Mouse (Mus musculus) forebrain, embryonic 12.5 days (tissue): ENCODE data around the gene Il10rb. TPM values are rescaled to one million over a fixed set of nuclear protein-coding genes. Genes with fewer than 3 reads are reported as not detected.

Source experiments
- ATAC-seq: fragments of 200-750 bp; cut with Nextera tagmentation; 2 replicates; pipeline ENCODE4 v1.8.0; 2017; ENCODE audit warnings: moderate TSS enrichment; ENCODE audit not compliant: low FRiP score
- H3K27ac ChIP-seq: fragments of 300-500 bp; sonication (generic); 2 replicates; pipeline ENCODE4 v1.5.1; 2016; ENCODE audit warnings: mild to moderate bottlenecking
- H3K27me3 ChIP-seq: fragments of 300-500 bp; sonication (generic); 2 replicates; pipeline ENCODE4 v1.6.1; 2016; ENCODE audit warnings: mild to moderate bottlenecking
- H3K36me3 ChIP-seq: fragments of 300-500 bp; sonication (generic); replicated peaks from 2 replicates; pipeline ENCODE4 v1.6.1; 2016; ENCODE audit warnings: mild to moderate bottlenecking
- H3K4me1 ChIP-seq: fragments of 300-500 bp; sonication (generic); 2 replicates; pipeline ENCODE4 v1.6.1; 2016
- H3K4me2 ChIP-seq: fragments of 300-500 bp; sonication (generic); 2 replicates; pipeline ENCODE4 v1.6.1; 2016; ENCODE audit warnings: mild to moderate bottlenecking, moderate library complexity
- H3K4me3 ChIP-seq: fragments of 300-500 bp; sonication (generic); replicated peaks from 2 replicates; pipeline ENCODE4 v1.5.1; 2016; ENCODE audit warnings: mild to moderate bottlenecking
- H3K9ac ChIP-seq: fragments of 300-500 bp; sonication (generic); 2 replicates; pipeline ENCODE4 v1.6.1; 2016; ENCODE audit warnings: mild to moderate bottlenecking
- H3K9me3 ChIP-seq: fragments of 300-500 bp; sonication (generic); 2 replicates; pipeline ENCODE4 v1.6.1; 2016
- WGBS: fragments of 180-500 bp; shearing (Covaris S2); methylation state at CpG from one replicate; pipeline ENCODE4 v1.1.7; 2016; 5-methylcytosine and 5-hydroxymethylcytosine counted together
- polyA plus RNA-seq: library from polyadenylated mRNA; unstranded; fragments of >200 nt; fragmentation: Nextera tagmentation; extraction: Ambion mirVana; gene quantifications from 2 replicates; pipeline ENCODE4 v1.2.1, GENCODE M21; 2016

The Il10rb gene
- polyA plus RNA-seq, 1 experiment from 2014 or later: 6.3 TPM

DNA sequence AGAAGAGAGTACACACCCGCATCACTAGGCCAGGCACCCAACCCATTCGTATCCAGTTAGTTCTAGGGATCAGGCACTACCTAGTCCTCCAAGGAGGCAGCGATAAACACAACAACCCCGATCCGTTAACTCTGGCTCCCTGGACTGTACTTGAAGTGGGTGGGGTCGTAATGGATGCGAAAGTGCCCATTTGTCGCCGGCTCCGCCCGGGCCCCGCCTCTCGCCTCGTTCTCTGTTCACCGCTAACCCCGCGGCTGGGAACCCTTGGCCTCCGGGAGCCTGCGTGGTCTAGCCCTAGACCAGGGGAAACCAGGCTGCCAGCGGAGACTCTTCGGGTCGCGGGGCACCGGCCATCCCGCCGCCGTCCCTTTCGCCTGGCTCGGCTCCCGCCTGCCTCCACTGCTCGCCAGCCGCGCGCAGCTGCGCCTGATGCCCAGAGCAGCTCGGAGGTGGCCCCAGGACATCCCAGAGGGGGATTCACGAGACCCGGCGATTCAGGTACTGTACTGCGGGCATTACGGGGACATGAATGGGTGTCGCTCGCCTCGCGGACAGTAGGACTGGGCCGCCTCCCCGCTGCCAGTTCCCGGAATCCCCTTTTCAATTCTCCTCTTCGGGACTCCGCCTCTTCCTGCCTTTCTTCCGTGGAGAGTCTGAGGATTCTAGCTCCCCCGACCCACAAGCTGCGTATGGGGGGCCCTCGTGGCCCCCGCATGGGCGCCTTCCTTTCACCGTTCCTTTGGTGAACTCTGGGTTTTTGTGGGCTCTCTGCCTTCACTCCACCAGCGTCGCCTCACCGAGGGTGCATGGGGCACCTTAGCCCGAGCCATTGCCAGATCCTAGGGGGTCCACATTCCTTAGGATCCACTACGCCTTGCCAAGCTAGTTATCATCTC lies 33.1 kb upstream of the Il10rb start, which contains the start of gene Ifnar2:
Gene Ifnar2, plus strand, starts transcription at position 207 of the 896 bp plus-strand sequence.
- Histone ChIP-seq H3K4me3 (peak within 1 kb of the TSS; percentile 57), H3K9me3 (no peaks in the 10 kb centered on the region), H3K9ac (peak within 1 kb of the TSS; percentile 76), H3K4me1 (peaks cover 21% of the 10 kb centered on the region), H3K27ac (peak within 1 kb of the TSS; percentile 86), H3K36me3 (peaks cover 10% of the 10 kb centered on the region; the same call in 1 of the 2 replicates), H3K27me3 (no peaks in the 10 kb centered on the region), H3K4me2 (peak within 1 kb of the TSS; percentile 70)
- WGBS: under 1% methylated on average over 59 of the region's 62 CpGs
- ATAC-seq: peak; percentile 93

DNA sequence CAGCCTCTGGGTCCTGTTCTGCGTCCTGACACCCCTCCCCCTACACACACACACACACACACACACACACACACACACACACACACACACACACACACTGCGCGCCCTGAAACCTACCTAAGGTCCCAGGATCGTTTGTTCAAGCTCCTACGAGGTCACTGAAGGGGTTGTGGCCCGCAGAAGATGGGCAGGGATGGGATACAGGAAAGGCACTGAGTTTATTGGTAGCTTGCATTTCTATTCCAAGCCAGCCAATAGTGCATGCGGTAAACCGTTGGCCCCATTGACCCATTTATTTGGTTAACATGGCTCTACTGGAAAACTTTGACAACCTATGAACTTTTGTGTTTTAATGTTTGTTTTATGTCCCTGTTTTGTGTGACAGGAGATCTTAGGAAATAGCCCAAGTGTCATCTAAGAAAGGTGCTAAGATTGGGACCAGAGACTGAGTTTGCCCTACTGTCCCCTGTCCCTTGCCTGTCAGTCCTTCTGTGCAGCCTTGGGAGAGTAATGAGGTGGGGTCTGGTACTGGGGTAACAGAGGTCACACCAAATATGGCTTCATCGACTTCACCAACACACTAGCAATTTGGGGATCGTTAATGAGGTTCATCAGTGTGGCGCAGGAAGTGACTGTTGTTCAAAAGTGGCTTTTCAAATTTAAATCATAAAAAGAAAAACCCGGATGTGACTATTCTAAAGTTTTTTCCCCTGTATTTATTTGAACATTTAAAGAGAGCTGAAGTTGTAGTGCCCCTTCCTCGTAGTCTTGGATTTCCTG lies 32.3 kb upstream of the Il10rb start:
- Histone ChIP-seq H3K9me3 (no peaks in the 10 kb centered on the region), H3K4me2 (peak overlapping the region; percentile 70), H3K4me1 (peaks cover 22% of the 10 kb centered on the region), H3K27me3 (no peaks in the 10 kb centered on the region), H3K4me3 (peak overlapping the region; percentile 57), H3K9ac (peak overlapping the region; percentile 76), H3K27ac (peak overlapping the region; percentile 86), H3K36me3 (peaks cover 10% of the 10 kb centered on the region; the same call in 1 of the 2 replicates)
- WGBS: 42% methylated on average over 13 of the region's 13 CpGs
- no peak for ATAC-seq

DNA sequence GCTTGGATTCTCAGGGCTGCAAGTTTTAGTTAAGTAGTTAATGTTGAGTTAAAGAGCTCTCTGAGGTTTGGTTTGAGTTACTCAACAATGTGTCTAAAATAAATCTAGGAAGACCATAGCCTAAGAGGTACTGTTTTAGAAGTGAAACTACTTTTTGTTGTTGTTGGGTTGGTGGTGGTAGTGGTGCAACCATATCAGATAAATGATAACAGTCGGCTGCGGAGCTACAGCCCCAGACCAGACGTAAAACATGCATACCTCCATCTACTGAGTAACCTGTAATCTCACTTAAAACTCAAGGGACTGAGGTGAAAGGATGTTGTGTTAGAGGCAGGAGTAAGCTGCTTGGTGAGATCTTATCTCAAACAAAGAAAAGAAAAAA lies 31.7 kb upstream of the Il10rb start:
- H3K4me3 ChIP-seq: no peak overlapping the region
- WGBS: 89% methylated on average over 3 of the region's 3 CpGs

GRCm38 (mm10) chr16:91376701-91377100 lies 29.3 kb upstream of the Il10rb start:
- H3K27ac ChIP-seq: peak overlapping the region; percentile 36; the same call in 1 of the 2 replicates
- H3K9ac ChIP-seq: no peak overlapping the region
- no peak overlapping the region for H3K4me3 ChIP-seq
- no peaks in the 10 kb centered on the region for H3K27me3 ChIP-seq
- H3K4me2 ChIP-seq: no peak overlapping the region
- no peak for ATAC-seq
- peaks cover 10% of the 10 kb centered on the region; the same call in 1 of the 2 replicates for H3K36me3 ChIP-seq
- 92% methylated on average over 10 of the region's 10 CpGs for WGBS
- no peaks in the 10 kb centered on the region for H3K9me3 ChIP-seq
- H3K4me1 ChIP-seq: peaks cover 29% of the 10 kb centered on the region

More for the DNA sequence above, 31.7 kb upstream of the Il10rb start:
- no peak for ATAC-seq
- Histone ChIP-seq H3K27me3 (no peaks in the 10 kb centered on the region), H3K4me2 (peak overlapping the region; percentile 70; the same call in 1 of the 2 replicates), H3K9me3 (no peaks in the 10 kb centered on the region), H3K9ac (no peak overlapping the region), H3K4me1 (peaks cover 28% of the 10 kb centered on the region), H3K36me3 (peaks cover 10% of the 10 kb centered on the region; the same call in 1 of the 2 replicates), H3K27ac (no peak overlapping the region)

GRCm38 (mm10) chr16:91378431-91378986 lies 27.5 kb upstream of the Il10rb start:
- 0 out of 2 replicates have a peak overlapping the region, but pooled peaks have one; percentile 4 for H3K27ac ChIP-seq
- H3K4me2 ChIP-seq: no peak overlapping the region
- WGBS: 67% methylated on average over 17 of the region's 17 CpGs
- peaks cover 10% of the 10 kb centered on the region; the same call in 1 of the 2 replicates for H3K36me3 ChIP-seq
- ATAC-seq: no peak
- H3K9me3 ChIP-seq: no peaks in the 10 kb centered on the region
- peaks cover 21% of the 10 kb centered on the region for H3K4me1 ChIP-seq
- no peak overlapping the region for H3K4me3 ChIP-seq
- H3K9ac ChIP-seq: no peak overlapping the region
- no peaks in the 10 kb centered on the region for H3K27me3 ChIP-seq

DNA sequence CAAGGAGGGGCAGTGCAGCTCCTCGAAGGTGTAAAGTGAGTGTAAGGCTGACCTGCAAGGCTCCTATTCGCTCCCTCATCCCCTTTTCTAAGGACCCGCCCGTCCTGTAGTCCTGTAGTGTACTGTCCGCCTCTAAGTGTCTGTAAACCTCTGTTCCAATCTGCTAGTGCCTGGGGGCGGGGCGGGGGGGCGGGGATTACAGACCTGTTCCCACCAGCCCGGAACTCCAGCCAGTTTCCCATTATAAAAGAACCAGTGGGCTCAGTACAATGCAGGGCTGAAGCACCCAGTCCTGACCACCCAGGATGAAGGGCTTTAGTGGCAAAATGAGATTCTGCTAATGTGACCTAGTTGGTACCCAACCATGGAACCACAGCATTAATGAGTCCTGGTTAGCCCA lies 27.0 kb upstream of the Il10rb start:
- 15% methylated on average over 9 of the region's 9 CpGs for WGBS
- Histone ChIP-seq H3K36me3 (peaks cover 11% of the 10 kb centered on the region; the same call in 1 of the 2 replicates), H3K9me3 (no peaks in the 10 kb centered on the region), H3K27me3 (no peaks in the 10 kb centered on the region), H3K27ac (peak overlapping the region; percentile 4; the same call in 1 of the 2 replicates), H3K9ac (no peak overlapping the region), H3K4me3 (no peak overlapping the region), H3K4me1 (peaks cover 16% of the 10 kb centered on the region), H3K4me2 (no peak overlapping the region)
- peak; percentile 55; the same call in 1 of the 2 replicates for ATAC-seq

DNA sequence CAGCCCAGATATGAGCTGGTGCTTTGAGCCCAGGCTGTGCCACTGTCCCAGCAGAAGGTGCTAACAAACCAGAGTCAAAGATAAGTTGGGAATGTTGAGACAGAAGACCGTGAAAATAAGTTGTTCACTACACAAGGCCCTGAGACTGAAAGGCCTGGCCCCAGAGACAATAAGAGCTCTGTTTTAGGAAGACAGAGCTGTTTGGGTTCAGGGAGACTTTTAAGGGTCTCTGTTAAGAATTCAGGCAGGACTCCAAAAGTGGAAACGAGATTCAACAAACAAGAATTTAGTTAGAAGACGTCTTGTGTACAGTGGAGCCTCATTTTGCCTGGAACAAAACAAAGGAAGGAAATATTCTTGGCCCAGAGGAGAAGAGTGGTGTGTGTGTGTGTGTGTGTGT lies 26.6 kb upstream of the Il10rb start:
- Histone ChIP-seq H3K27me3 (no peaks in the 10 kb centered on the region), H3K36me3 (peaks cover 15% of the 10 kb centered on the region; the same call in 1 of the 2 replicates), H3K4me3 (no peak overlapping the region), H3K27ac (peak overlapping the region; percentile 4; the same call in 1 of the 2 replicates), H3K9me3 (no peaks in the 10 kb centered on the region), H3K9ac (no peak overlapping the region), H3K4me1 (peaks cover 12% of the 10 kb centered on the region), H3K4me2 (no peak overlapping the region)
- WGBS: 25% methylated on average over 3 of the region's 3 CpGs
- no peak for ATAC-seq

- Histone ChIP-seq H3K4me2 (no peak overlapping the region), H3K27ac (no peak overlapping the region), H3K9ac (no peak overlapping the region), H3K36me3 (peaks cover 17% of the 10 kb centered on the region; the same call in 1 of the 2 replicates), H3K9me3 (no peaks in the 10 kb centered on the region), H3K27me3 (no peaks in the 10 kb centered on the region), H3K4me3 (no peak overlapping the region), H3K4me1 (peaks cover 9% of the 10 kb centered on the region)
- 90% methylated on average over 5 of the region's 5 CpGs for WGBS
- no peak for ATAC-seq
Observed at GRCm38 (mm10) chr16:91380151-91380550, 25.8 kb upstream of the Il10rb start.

GRCm38 (mm10) chr16:91381606-91382005 lies 24.4 kb upstream of the Il10rb start:
- H3K4me1 ChIP-seq: peaks cover 14% of the 10 kb centered on the region
- WGBS: 92% methylated on average over 4 of the region's 4 CpGs
- no peak overlapping the region for H3K4me3 ChIP-seq
- ATAC-seq: no peak
- H3K4me2 ChIP-seq: no peak overlapping the region
- H3K9ac ChIP-seq: no peak overlapping the region
- no peaks in the 10 kb centered on the region for H3K9me3 ChIP-seq
- H3K36me3 ChIP-seq: peaks cover 21% of the 10 kb centered on the region; the same call in 1 of the 2 replicates
- H3K27ac ChIP-seq: no peak overlapping the region
- no peaks in the 10 kb centered on the region for H3K27me3 ChIP-seq

DNA sequence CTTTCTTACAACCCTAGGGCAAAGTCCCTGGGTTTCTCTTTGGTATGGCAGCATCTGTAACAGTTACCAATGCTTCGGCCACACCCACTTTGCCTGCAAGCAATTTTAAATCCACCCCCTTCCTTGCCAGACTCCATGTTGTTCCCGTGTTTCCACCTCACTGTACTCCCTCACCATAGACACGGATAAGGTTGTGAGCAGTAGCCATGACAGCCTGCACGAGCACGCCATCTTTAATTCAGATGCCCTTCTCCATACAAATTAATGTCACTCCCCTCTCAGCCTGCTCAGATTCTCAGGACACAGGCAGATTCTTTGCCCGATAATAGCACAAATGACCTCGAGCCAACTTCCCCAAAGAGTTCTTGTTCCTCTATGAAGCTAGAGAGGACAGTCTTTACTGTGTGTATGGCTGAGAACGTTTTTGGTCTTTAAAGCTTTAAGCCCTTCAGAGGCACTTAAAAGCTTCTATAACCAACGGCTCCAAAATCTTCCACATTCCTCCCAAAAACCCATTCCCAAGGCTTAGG lies 23.6 kb upstream of the Il10rb start:
- Histone ChIP-seq H3K36me3 (peaks cover 24% of the 10 kb centered on the region; the same call in 1 of the 2 replicates), H3K27me3 (no peaks in the 10 kb centered on the region), H3K4me3 (no peak overlapping the region), H3K4me2 (no peak overlapping the region), H3K4me1 (peaks cover 14% of the 10 kb centered on the region), H3K9ac (no peak overlapping the region), H3K9me3 (no peaks in the 10 kb centered on the region), H3K27ac (no peak overlapping the region)
- no peak for ATAC-seq
- 92% methylated on average over 9 of the region's 9 CpGs for WGBS

DNA sequence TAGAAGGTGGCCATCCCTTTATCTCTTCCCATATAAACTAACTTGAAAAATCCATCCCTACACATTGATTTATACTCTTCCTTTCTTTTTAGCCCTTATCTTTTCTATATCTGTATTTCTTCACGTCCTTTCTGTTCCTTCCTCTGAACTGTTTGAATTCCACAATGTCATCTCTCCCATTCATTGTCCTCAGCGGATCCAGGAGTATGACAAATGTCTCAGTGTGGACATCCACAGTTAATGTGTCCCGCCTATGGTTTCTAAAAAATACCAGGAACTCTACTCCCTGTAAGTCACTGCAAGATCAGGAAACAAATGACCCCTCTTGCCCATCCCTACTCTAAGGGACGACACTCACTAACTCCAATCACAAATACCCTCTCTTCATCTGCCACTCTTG lies 21.7 kb upstream of the Il10rb start:
- Histone ChIP-seq H3K9me3 (no peaks in the 10 kb centered on the region; the same call in 1 of the 2 replicates), H3K4me3 (no peak overlapping the region), H3K36me3 (peaks cover 38% of the 10 kb centered on the region), H3K27ac (no peak overlapping the region), H3K4me2 (no peak overlapping the region), H3K4me1 (peaks cover 7% of the 10 kb centered on the region), H3K27me3 (no peaks in the 10 kb centered on the region), H3K9ac (no peak overlapping the region)
- WGBS: 86% methylated on average over 4 of the region's 4 CpGs
- ATAC-seq: no peak
